Mouse (Mus musculus): ENCODE data around the gene Bcl2. TPM values are rescaled to one million over a fixed set of nuclear protein-coding genes. Genes with fewer than 3 reads are reported as not detected.

Bcl2 gene
- total and polyA plus RNA-seq, 2 experiments from 2014 or later: 9.0 to 13.5 TPM

DNA sequence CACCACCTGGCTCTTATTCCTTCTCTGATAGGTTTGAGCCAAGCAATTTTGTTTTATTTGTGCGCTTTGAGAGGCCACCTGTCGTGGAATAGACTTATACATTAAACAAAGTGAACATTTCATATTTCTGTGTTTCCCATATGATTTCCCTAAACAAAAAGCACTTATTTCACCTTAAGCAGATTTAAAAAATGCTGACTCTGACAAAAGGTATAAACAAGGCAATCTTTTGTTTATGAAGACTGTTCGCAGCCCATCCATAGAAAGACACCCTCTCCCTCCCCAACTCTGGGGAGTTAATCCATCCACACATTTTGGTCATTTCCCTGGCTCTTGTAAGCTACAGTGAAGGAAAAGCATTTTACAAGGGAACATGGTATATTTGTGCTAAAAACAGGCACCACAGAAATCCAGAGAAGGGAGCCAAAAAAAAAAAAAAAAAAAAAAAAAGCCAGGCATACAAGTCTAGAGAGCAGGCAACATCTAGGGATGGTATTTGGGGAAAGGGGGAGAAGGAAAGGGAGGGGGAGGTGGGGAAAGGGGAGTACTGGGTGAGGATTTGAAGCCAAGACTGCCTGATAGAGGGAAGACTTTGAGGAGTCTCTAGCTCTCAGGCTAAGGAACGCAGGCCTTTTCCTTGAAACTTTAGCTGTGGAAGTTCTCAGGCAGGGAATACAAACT is 105.8 kb downstream of the Bcl2 start:
- no peaks in the 10 kb centered on the region for H3K27me3 ChIP-seq (ENCODE audit: insufficient read depth, low read length)
- ATAC-seq (ENCODE audit: low FRiP score) (no peak), DNase-seq (ENCODE audit: low spot score) (no peak)
- no peak overlapping the region for H3K9ac ChIP-seq (replicated peaks; ENCODE audit: low read length, poor library complexity, severe bottlenecking)
- 89% methylated on average over 4 of the region's 4 CpGs for WGBS
- no peak for TF ChIP-seq CTCF (IDR thresholded peaks at IDR 0.05)
- H3K4me2 ChIP-seq (ENCODE audit: low read depth, low read length, poor library complexity, severe bottlenecking): no peak overlapping the region
- H3K9me3 ChIP-seq (ENCODE audit: low read length): no peaks in the 10 kb centered on the region
- no peaks in the 10 kb centered on the region for H3K4me1 ChIP-seq (ENCODE audit: insufficient read depth, low read length)
- no peak overlapping the region for H3K4me3 ChIP-seq (ENCODE audit: low read depth, low read length)
- no peak overlapping the region for H3K27ac ChIP-seq (ENCODE audit: low read depth, low read length)
- no peaks in the 10 kb centered on the region for H3K36me3 ChIP-seq (ENCODE audit: insufficient read depth, low read length)

DNA sequence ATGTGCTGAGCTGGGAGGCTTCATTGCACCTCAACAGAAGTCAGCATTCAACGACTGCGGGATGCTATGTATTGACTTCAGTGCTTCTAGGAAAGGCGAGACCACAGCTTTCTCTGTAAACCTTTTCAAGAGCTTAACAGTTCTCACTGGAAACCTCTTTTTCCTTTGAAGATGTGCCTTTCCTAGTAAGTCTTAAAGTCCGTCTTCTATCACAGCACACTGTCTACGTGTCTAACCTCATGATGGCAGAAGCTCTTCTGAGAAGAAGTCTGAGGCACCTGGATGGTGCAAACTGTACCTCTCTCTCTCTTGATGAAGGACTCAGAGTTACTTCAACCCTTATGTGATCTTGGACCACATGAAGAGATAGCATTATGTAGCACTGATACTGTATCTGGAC is 107.1 kb downstream of the Bcl2 start:
- Histone ChIP-seq H3K9me3 (ENCODE audit: low read length) (no peaks in the 10 kb centered on the region), H3K27ac (ENCODE audit: low read depth, low read length) (no peak overlapping the region), H3K4me1 (ENCODE audit: insufficient read depth, low read length) (no peaks in the 10 kb centered on the region), H3K27me3 (ENCODE audit: insufficient read depth, low read length) (no peaks in the 10 kb centered on the region), H3K36me3 (ENCODE audit: insufficient read depth, low read length) (no peaks in the 10 kb centered on the region), H3K4me2 (ENCODE audit: low read depth, low read length, poor library complexity, severe bottlenecking) (no peak overlapping the region), H3K4me3 (ENCODE audit: low read depth, low read length) (no peak overlapping the region), H3K9ac (replicated peaks; ENCODE audit: low read length, poor library complexity, severe bottlenecking) (no peak overlapping the region)
- DNase-seq (ENCODE audit: low spot score): no peak
- no peak for ATAC-seq (ENCODE audit: low FRiP score)
- no peak for TF ChIP-seq CTCF (IDR thresholded peaks at IDR 0.05)
- 80% methylated on average over 5 of the region's 5 CpGs for WGBS

DNA sequence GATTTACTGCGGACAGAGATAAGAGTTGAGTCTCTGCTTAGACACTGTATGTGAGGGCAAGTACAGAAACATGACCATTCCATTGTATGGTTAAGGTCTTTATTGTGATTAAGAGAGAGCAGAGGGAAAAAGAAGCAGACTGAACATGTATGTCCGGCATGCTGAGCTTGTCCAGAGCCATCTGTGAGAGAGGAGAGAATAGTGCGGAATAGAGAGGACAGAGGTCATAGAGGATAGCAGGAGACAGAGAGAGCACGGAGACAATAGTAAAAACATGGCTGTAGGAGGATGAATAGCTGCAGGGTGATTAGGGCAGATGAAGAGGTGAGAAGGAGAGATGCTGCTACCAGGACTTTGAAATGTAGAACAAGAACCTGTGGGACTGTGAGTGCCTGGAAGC is 110.7 kb downstream of the Bcl2 start:
- Histone ChIP-seq H3K4me3 (ENCODE audit: low read depth, low read length) (no peak overlapping the region), H3K9me3 (ENCODE audit: low read length) (no peaks in the 10 kb centered on the region), H3K4me2 (ENCODE audit: low read depth, low read length, poor library complexity, severe bottlenecking) (no peak overlapping the region)

DNA sequence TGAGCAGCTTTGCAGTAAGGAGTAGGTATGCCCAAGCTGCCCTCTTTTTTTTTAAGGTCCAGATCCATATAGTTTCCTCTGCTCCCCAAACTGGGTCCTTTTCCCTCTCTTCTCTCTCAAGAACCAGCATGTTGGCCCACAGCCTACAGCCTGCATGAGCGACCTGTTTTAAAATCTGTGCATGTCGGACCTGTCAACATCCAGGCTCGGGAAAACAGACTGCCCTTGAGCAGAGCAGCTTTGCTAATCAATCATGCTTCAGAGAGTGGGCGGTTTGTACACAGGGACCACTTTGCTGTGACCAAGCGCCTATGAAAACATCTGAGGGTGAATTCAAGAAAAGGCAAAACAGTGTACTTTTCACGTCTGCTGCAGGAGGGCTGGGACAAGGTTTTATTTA is 111.1 kb downstream of the Bcl2 start:
- TF ChIP-seq CTCF (IDR thresholded peaks at IDR 0.05): no peak
- no peaks in the 10 kb centered on the region for H3K4me1 ChIP-seq (ENCODE audit: insufficient read depth, low read length)
- 28% methylated on average over 6 of the region's 6 CpGs for WGBS
- no peak overlapping the region for H3K4me2 ChIP-seq (ENCODE audit: low read depth, low read length, poor library complexity, severe bottlenecking)
- no peaks in the 10 kb centered on the region for H3K36me3 ChIP-seq (ENCODE audit: insufficient read depth, low read length)
- H3K9ac ChIP-seq (replicated peaks; ENCODE audit: low read length, poor library complexity, severe bottlenecking): no peak overlapping the region
- H3K4me3 ChIP-seq (ENCODE audit: low read depth, low read length): no peak overlapping the region
- no peaks in the 10 kb centered on the region for H3K9me3 ChIP-seq (ENCODE audit: low read length)
- ATAC-seq (ENCODE audit: low FRiP score): peak; percentile 86
- peak; percentile 86 for DNase-seq (ENCODE audit: low spot score)
- H3K27me3 ChIP-seq (ENCODE audit: insufficient read depth, low read length): no peaks in the 10 kb centered on the region
- H3K27ac ChIP-seq (ENCODE audit: low read depth, low read length): peak overlapping the region; percentile 47

More for the DNA sequence above, 110.7 kb downstream of the Bcl2 start:
- TF ChIP-seq CTCF (IDR thresholded peaks at IDR 0.05): no peak
- Histone ChIP-seq H3K9ac (replicated peaks; ENCODE audit: low read length, poor library complexity, severe bottlenecking) (no peak overlapping the region), H3K27ac (ENCODE audit: low read depth, low read length) (peak overlapping the region; percentile 47), H3K27me3 (ENCODE audit: insufficient read depth, low read length) (no peaks in the 10 kb centered on the region), H3K4me1 (ENCODE audit: insufficient read depth, low read length) (no peaks in the 10 kb centered on the region), H3K36me3 (ENCODE audit: insufficient read depth, low read length) (no peaks in the 10 kb centered on the region)
- DNase-seq (ENCODE audit: low spot score): no peak
- WGBS: 57% methylated on average over 4 of the region's 4 CpGs
- ATAC-seq (ENCODE audit: low FRiP score): no peak

DNA sequence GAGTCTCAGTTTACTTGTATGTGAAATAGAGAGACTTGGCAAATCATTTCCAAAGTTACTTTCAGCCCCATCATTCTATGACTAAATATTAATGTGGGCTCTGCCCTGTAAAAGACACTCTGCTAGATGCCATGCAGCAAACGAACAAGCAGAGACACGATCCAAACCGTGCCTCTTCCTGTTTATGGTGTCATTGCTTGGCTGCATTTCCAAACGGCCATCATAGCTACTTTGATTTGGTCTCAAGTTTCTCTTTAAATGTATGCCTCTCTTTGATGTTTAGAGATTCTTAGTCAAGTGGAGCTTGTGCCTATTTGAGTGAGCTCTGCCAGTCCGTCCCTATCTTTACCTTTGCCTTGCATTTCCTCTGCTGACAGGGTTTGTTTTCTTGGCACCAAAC is 111.5 kb downstream of the Bcl2 start:
- Histone ChIP-seq H3K4me2 (ENCODE audit: low read depth, low read length, poor library complexity, severe bottlenecking) (no peak overlapping the region), H3K9ac (replicated peaks; ENCODE audit: low read length, poor library complexity, severe bottlenecking) (no peak overlapping the region), H3K27me3 (ENCODE audit: insufficient read depth, low read length) (no peaks in the 10 kb centered on the region), H3K4me3 (ENCODE audit: low read depth, low read length) (no peak overlapping the region), H3K27ac (ENCODE audit: low read depth, low read length) (peak overlapping the region; percentile 47), H3K36me3 (ENCODE audit: insufficient read depth, low read length) (no peaks in the 10 kb centered on the region), H3K4me1 (ENCODE audit: insufficient read depth, low read length) (no peaks in the 10 kb centered on the region), H3K9me3 (ENCODE audit: low read length) (no peaks in the 10 kb centered on the region)
- WGBS: 59% methylated on average over 5 of the region's 5 CpGs
- ATAC-seq (ENCODE audit: low FRiP score) (no peak), DNase-seq (ENCODE audit: low spot score) (no peak)
- TF ChIP-seq CTCF (IDR thresholded peaks at IDR 0.05): no peak

DNA sequence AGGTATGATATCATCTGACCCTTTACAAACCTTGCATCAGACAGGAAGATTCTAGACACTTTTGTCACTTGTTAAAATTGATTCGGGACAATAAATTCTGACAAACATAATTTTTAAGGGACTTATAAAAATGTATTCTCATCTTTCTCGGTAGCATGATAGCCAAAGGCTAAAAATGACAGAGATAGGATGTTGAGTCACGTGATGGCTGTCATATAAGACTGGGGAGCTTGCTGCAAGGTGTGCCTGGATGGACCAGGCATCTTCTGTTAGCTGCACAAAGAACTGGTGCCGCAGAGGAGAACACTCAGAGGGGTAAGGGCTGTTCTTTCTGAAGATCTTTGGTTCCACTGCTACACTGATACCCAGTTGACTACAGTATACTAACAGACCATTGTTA is 112.8 kb downstream of the Bcl2 start:
- WGBS: 86% methylated on average over 4 of the region's 4 CpGs
- no peak overlapping the region for H3K9ac ChIP-seq (replicated peaks; ENCODE audit: low read length, poor library complexity, severe bottlenecking)
- no peak overlapping the region for H3K27ac ChIP-seq (ENCODE audit: low read depth, low read length)
- no peak for TF ChIP-seq CTCF (IDR thresholded peaks at IDR 0.05)
- ATAC-seq (ENCODE audit: low FRiP score) (no peak), DNase-seq (ENCODE audit: low spot score) (no peak)
- H3K4me3 ChIP-seq (ENCODE audit: low read depth, low read length): no peak overlapping the region
- no peaks in the 10 kb centered on the region for H3K4me1 ChIP-seq (ENCODE audit: insufficient read depth, low read length)
- no peaks in the 10 kb centered on the region for H3K36me3 ChIP-seq (ENCODE audit: insufficient read depth, low read length)
- H3K9me3 ChIP-seq (ENCODE audit: low read length): no peaks in the 10 kb centered on the region
- no peak overlapping the region for H3K4me2 ChIP-seq (ENCODE audit: low read depth, low read length, poor library complexity, severe bottlenecking)
- H3K27me3 ChIP-seq (ENCODE audit: insufficient read depth, low read length): no peaks in the 10 kb centered on the region

Data from midbrain, postnatal 0 days (tissue).